Mouse (Mus musculus) lung, postnatal 0 days (tissue): ENCODE data around the gene Kbtbd12. TPM values are rescaled to one million over a fixed set of nuclear protein-coding genes. Genes with fewer than 3 reads are reported as not detected.
A peak's percentile ranks its signal among the peaks of the same experiment; 100 is the strongest.

ENCODE experiments used
- ATAC-seq: fragments of 200-750 bp; cut with Nextera tagmentation; 2 replicates; pipeline ENCODE4 v1.8.0; 2017; ENCODE audit warnings: moderate library complexity
- DNase-seq: peaks from one replicate; pipeline ENCODE4 v3.0.0-alpha.2; 2016; ENCODE audit warnings: low spot score
- H3K27ac ChIP-seq: fragments of 300-500 bp; sonication (generic); 2 replicates; pipeline ENCODE4 v1.5.1; 2014; ENCODE audit warnings: antibody characterized with exemption, mild to moderate bottlenecking, low read length, mixed read lengths
- H3K27me3 ChIP-seq: fragments of 300-500 bp; sonication (generic); replicated peaks from 2 replicates; pipeline ENCODE4 v1.6.1; 2014; ENCODE audit warnings: low read length, mixed read lengths; ENCODE audit not compliant: insufficient read depth
- H3K36me3 ChIP-seq: fragments of 300-500 bp; sonication (generic); 2 replicates; pipeline ENCODE4 v1.6.1; 2014; ENCODE audit warnings: low read length, mixed read lengths; ENCODE audit not compliant: insufficient read depth
- H3K4me1 ChIP-seq: fragments of 300-500 bp; sonication (generic); 2 replicates; pipeline ENCODE4 v1.6.1; 2014; ENCODE audit warnings: antibody characterized with exemption, low read depth, low read length, mixed read lengths; ENCODE audit not compliant: insufficient read depth
- H3K4me2 ChIP-seq: fragments of 300-500 bp; sonication (generic); replicated peaks from 2 replicates; pipeline ENCODE4 v1.6.1; 2014; ENCODE audit warnings: low read depth, mild to moderate bottlenecking, low read length, moderate library complexity, mixed read lengths
- H3K4me3 ChIP-seq: fragments of 300-500 bp; sonication (generic); 2 replicates; pipeline ENCODE4 v1.5.1; 2014; ENCODE audit warnings: low read depth, low read length
- H3K9ac ChIP-seq: fragments of 300-500 bp; sonication (generic); replicated peaks from 2 replicates; pipeline ENCODE4 v1.6.1; 2014; ENCODE audit warnings: low read depth, mild to moderate bottlenecking
- H3K9me3 ChIP-seq: fragments of 300-500 bp; sonication (generic); 2 replicates; pipeline ENCODE4 v1.6.1; 2016; ENCODE audit warnings: low read length, mixed read lengths
- CTCF ChIP-seq: IDR thresholded peaks from 2 replicates; pipeline ENCODE4 v1.5.1; 2016; ENCODE audit warnings: antibody characterized with exemption, mild to moderate bottlenecking
- EP300 ChIP-seq: IDR thresholded peaks from 2 replicates; pipeline ENCODE4 v1.6.1; 2016; ENCODE audit warnings: antibody characterized with exemption, mild to moderate bottlenecking, control low read depth
- WGBS: fragments of 180-500 bp; shearing (Covaris S2); extraction: QIAGEN DNeasy Blood & Tissue Kit; methylation state at CpG from one replicate; pipeline ENCODE4 v1.1.7; 2014; 5-methylcytosine and 5-hydroxymethylcytosine counted together
- polyA plus RNA-seq: library from polyadenylated mRNA; unstranded; fragments of >200 nt; fragmentation: Nextera tagmentation; extraction: Ambion mirVana; gene quantifications from 2 replicates; pipeline ENCODE4 v1.2.1, GENCODE M21; 2015

The Kbtbd12 gene
- polyA plus RNA-seq, 1 experiment from 2014 or later = 0.97 TPM

DNA sequence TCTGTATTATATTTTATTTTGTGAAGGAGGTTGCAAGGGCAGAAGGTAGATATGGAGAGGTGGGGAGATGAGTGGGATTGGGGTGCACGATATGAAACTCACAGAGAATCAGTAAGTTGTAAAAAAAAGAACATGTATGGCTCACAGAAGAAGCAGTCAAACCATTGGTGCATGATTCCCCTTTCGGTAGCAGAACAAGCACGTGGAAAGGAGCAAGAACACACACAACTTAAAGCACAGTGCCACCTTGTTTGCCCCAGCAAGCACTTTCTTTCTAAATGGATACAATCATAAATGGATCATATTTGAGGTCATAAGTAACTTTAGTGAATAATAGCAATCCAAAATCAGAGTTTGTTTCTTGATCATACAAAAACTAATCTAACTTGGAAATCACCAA, 24.5 kb upstream of the Kbtbd12 start:
- ATAC-seq (no peak), DNase-seq (no peak)
- Histone ChIP-seq H3K27ac (no peak overlapping the region), H3K36me3 (no peaks in the 10 kb centered on the region), H3K27me3 (no peaks in the 10 kb centered on the region), H3K9me3 (no peaks in the 10 kb centered on the region), H3K4me3 (no peak overlapping the region), H3K4me1 (no peaks in the 10 kb centered on the region), H3K9ac (no peak overlapping the region), H3K4me2 (no peak overlapping the region)
- no peak for TF ChIP-seq CTCF
- TF ChIP-seq EP300 = no peak
- 80% methylated on average over 3 of the region's 3 CpGs for WGBS

GRCm38 (mm10) chr6:88661696-88662095, 23.9 kb upstream of the Kbtbd12 start:
- Histone ChIP-seq H3K27me3 (no peaks in the 10 kb centered on the region), H3K4me3 (no peak overlapping the region), H3K9ac (no peak overlapping the region), H3K9me3 (no peaks in the 10 kb centered on the region), H3K36me3 (no peaks in the 10 kb centered on the region), H3K4me1 (no peaks in the 10 kb centered on the region), H3K4me2 (no peak overlapping the region), H3K27ac (no peak overlapping the region)
- 75% methylated on average over 2 of the region's 2 CpGs for WGBS
- DNase-seq (no peak), ATAC-seq (no peak)
- TF ChIP-seq CTCF (no peak), EP300 (no peak)

- H3K27me3 ChIP-seq = no peaks in the 10 kb centered on the region
- no peaks in the 10 kb centered on the region for H3K4me1 ChIP-seq
- WGBS = 77% methylated on average over 4 of the region's 4 CpGs
- no peak overlapping the region for H3K4me3 ChIP-seq
- no peaks in the 10 kb centered on the region for H3K9me3 ChIP-seq
- no peak overlapping the region for H3K27ac ChIP-seq
- ATAC-seq (peak; percentile 35; the same call in 1 of the 2 replicates), DNase-seq (peak; percentile 6)
- H3K9ac ChIP-seq = no peak overlapping the region
- H3K36me3 ChIP-seq = no peaks in the 10 kb centered on the region
- TF ChIP-seq EP300 = no peak
- TF ChIP-seq CTCF = no peak
- H3K4me2 ChIP-seq = no peak overlapping the region
These were observed 10.0 kb upstream of the Kbtbd12 start for GRCm38 (mm10) chr6:88647564-88648295.

GRCm38 (mm10) chr6:88644786-88645185, 7.0 kb upstream of the Kbtbd12 start:
- no peak for DNase-seq
- Histone ChIP-seq H3K4me3 (no peak overlapping the region), H3K9me3 (no peaks in the 10 kb centered on the region), H3K4me2 (no peak overlapping the region), H3K9ac (no peak overlapping the region), H3K27me3 (no peaks in the 10 kb centered on the region), H3K36me3 (no peaks in the 10 kb centered on the region), H3K4me1 (no peaks in the 10 kb centered on the region), H3K27ac (no peak overlapping the region)
- no peak for ATAC-seq
- no peak for TF ChIP-seq EP300
- TF ChIP-seq CTCF = no peak
- WGBS = 69% methylated on average over 4 of the region's 4 CpGs

GRCm38 (mm10) chr6:88641346-88641920, 3.7 kb upstream of the Kbtbd12 start:
- H3K36me3 ChIP-seq = no peaks in the 10 kb centered on the region
- H3K4me3 ChIP-seq = no peak overlapping the region
- no peaks in the 10 kb centered on the region for H3K9me3 ChIP-seq
- H3K27ac ChIP-seq = no peak overlapping the region
- ATAC-seq (peak; percentile 47; the same call in 1 of the 2 replicates), DNase-seq (peak; percentile 51)
- no peak overlapping the region for H3K4me2 ChIP-seq
- no peak overlapping the region for H3K9ac ChIP-seq
- no peaks in the 10 kb centered on the region for H3K4me1 ChIP-seq
- WGBS = 57% methylated on average over 4 of the region's 4 CpGs
- no peak for TF ChIP-seq CTCF
- TF ChIP-seq EP300 = no peak
- no peaks in the 10 kb centered on the region for H3K27me3 ChIP-seq

DNA sequence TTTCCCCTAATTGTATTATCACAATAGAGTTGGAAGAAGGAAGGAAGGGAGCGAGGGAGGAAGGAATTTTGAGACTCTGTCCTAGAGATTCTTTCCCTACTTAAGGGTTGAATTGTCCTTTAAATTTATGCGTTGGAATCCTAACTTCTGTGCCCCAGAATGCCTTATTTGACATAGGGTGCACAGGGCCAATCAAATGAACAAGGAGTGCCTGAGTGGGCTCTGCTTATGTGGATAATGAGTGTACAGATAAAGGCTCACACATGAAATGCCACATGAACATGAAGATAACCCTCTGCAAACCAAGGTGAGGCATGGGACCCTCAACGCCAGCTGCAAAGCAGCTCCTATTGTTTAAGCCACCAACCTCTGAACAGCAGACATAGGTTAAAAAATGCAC, 2.6 kb upstream of the Kbtbd12 start:
- Histone ChIP-seq H3K27me3 (no peaks in the 10 kb centered on the region), H3K9me3 (no peaks in the 10 kb centered on the region), H3K4me1 (no peaks in the 10 kb centered on the region), H3K27ac (no peak overlapping the region), H3K4me3 (no peak overlapping the region), H3K9ac (no peak overlapping the region), H3K36me3 (no peaks in the 10 kb centered on the region), H3K4me2 (peak overlapping the region; percentile 25; the same call in 1 of the 2 replicates)
- TF ChIP-seq CTCF (no peak), EP300 (no peak)
- DNase-seq (no peak), ATAC-seq (no peak)
- 32% methylated on average over 3 of the region's 3 CpGs for WGBS
